1 mouse cellular context compared by ENCODE assay signal in the genomic region with DNA sequence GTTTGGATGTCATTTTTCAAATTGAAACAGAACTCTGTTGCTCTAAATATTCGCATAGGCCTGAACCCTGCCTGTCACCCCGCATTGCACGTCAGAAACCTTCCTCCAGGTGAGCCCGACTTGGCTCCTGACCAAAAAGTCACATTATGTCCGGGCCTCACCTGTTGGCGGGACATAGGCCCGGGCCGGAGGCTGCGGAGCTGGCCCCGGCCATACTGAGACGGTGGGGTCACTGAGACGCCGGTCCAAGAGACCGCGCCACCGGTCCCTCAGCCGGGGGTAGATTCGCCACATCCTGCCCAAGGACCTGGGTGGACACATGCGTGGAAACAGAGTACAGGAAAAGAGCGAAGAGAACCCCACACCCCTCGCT.
TF ChIP-seq lines count a peak whose summit lies in the region.

No protein-coding gene starts in this region.

TF ChIP-seq in MEL, 35 proteins besides CTCF, POLR2A, EP300 and RAD21 (continued from another document):
- no peak for TF ChIP-seq ZC3H11A (IDR thresholded peaks at IDR 0.05; ENCODE audit: low read depth, low read length)
- no peak for TF ChIP-seq MXI1 (IDR thresholded peaks at IDR 0.05; ENCODE audit: low read depth, low read length)
- no peak for TF ChIP-seq KAT2A (conservative IDR thresholded peaks at IDR 0.05; ENCODE audit: low read depth, low read length)
- TF ChIP-seq JUND (IDR thresholded peaks at IDR 0.05; ENCODE audit: low read depth, low read length), result no peak
- TF ChIP-seq ZNF384 (IDR thresholded peaks at IDR 0.05; ENCODE audit: low read depth, low read length), result no peak
- no peak for TF ChIP-seq MEF2A (IDR thresholded peaks at IDR 0.05; ENCODE audit: extremely low read depth, insufficient replicate concordance, low read depth, low read length, poor library complexity, severe bottlenecking)
- no peak for TF ChIP-seq TAL1 (IDR thresholded peaks at IDR 0.05; ENCODE audit: low read length)
- no peak for TF ChIP-seq CHD1 (IDR thresholded peaks at IDR 0.05; ENCODE audit: low read depth, low read length)
- no peak for TF ChIP-seq MAX (IDR thresholded peaks at IDR 0.05; ENCODE audit: low read length)
